In the genomic region with DNA sequence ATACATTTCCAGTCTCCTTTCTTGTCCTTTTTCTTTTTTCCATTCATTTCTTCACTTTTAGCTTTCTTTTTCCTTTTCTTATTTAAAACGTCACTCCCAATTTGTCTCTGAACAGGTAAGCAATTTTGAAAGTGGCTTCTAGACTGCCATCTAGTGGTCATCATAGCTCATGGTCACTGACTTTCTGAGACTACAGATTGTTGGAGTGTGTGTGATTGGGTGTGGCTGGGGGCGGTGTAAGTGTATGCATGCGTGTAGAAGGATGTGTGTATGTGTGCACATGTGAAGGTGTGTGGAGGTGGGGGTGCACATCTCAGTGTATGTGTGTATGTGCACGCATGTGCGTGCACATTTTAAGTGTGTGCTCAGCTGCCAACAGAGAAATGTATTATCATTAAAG, we compare ENCODE assay signal across 9 mouse cellular contexts.
DNase-seq lines count a peak whose midpoint lies in the region; ATAC-seq and TF ChIP-seq lines count a peak whose summit lies in the region.
"Had no signal": no experiment of that assay in that cellular context is flagged by ENCODE, and none has a peak within 500 bp of the region (broad histone marks: within the 10 kb centered on the region; RNA-seq: fewer than 3 reads in every experiment).

No protein-coding gene starts in this region.

- H3K36me3 ChIP-seq in midbrain, embryonic 16.5 days (ENCODE audit: control insufficient read depth, insufficient read depth, low read length): no peaks in the 10 kb centered on the region

- H3K4me3 ChIP-seq in layer of hippocampus, adult 2 months: no peak overlapping the region
- H3K4me3 ChIP-seq in midbrain, embryonic 16.5 days (ENCODE audit: low read depth, low read length): no peak overlapping the region

- ATAC-seq in midbrain, embryonic 16.5 days: peak; percentile 61; the same call in 1 of the 2 replicates

- H3K27ac ChIP-seq in layer of hippocampus, adult 2 months: no peak overlapping the region
- no peak overlapping the region for H3K27ac ChIP-seq in midbrain, embryonic 16.5 days (ENCODE audit: low read length)
- H3K27ac ChIP-seq: macrophage had no signal

- DNase-seq in layer of hippocampus, adult 2 months (ENCODE audit: low spot score in 2 of 2): no peak
- no peak for DNase-seq in layer of hippocampus, postnatal 14 days (ENCODE audit: low spot score in 2 of 2)
- DNase-seq in T-cell, adult 2 months (ENCODE audit: low spot score): peak; percentile 65
- peak; percentile 48 for DNase-seq in embryo, embryonic 9.5 days (ENCODE audit: extremely low spot score)
- peak; percentile 49 for DNase-seq in kidney, adult 9 months
- no peak for DNase-seq in gastrocnemius, adult 8-10 months (ENCODE audit: low spot score in 2 of 2)
- no peak for DNase-seq in yolk sac, embryonic 10.5 days (ENCODE audit: low spot score)

- peak; percentile 87 for TF ChIP-seq CTCF in layer of hippocampus, adult 2 months (conservative IDR thresholded peaks at IDR 0.05)

- H3K4me2 ChIP-seq in midbrain, embryonic 16.5 days (ENCODE audit: low read length): no peak overlapping the region

- peaks cover 6% of the 10 kb centered on the region for H3K4me1 ChIP-seq in midbrain, embryonic 16.5 days (ENCODE audit: control insufficient read depth, insufficient read depth, low read length)

- no peaks in the 10 kb centered on the region for H3K9me3 ChIP-seq in midbrain, embryonic 16.5 days (replicated peaks; ENCODE audit: control insufficient read depth, low read length, poor library complexity, severe bottlenecking)

- no peaks in the 10 kb centered on the region for H3K27me3 ChIP-seq in midbrain, embryonic 16.5 days (ENCODE audit: control insufficient read depth, insufficient read depth, low read depth, low read length)

- 45% methylated on average over 5 of the region's 5 CpGs for WGBS in midbrain, embryonic 16.5 days

- H3K9ac ChIP-seq in midbrain, embryonic 16.5 days (ENCODE audit: low read depth, low read length): no peak overlapping the region

Comparison
In these comparisons a context has a peak if more than half of its experiments do, and no peak if none do; other contexts are left out.
1. DNase-seq: peak in T-cell, adult 2 months (single experiment), embryo, embryonic 9.5 days (single experiment) and kidney, adult 9 months (single experiment); none in layer of hippocampus, adult 2 months (0 of 2), layer of hippocampus, postnatal 14 days (0 of 2), gastrocnemius, adult 8-10 months (0 of 2) and yolk sac, embryonic 10.5 days (single experiment).